Mouse (Mus musculus): ENCODE measurements around the gene Pnn.
"Not testable (repeated sequence)": the region's sequence is repeated elsewhere in the genome, so short reads cannot be mapped to it uniquely, and the experiment has no call there.

The Pnn gene

DNA sequence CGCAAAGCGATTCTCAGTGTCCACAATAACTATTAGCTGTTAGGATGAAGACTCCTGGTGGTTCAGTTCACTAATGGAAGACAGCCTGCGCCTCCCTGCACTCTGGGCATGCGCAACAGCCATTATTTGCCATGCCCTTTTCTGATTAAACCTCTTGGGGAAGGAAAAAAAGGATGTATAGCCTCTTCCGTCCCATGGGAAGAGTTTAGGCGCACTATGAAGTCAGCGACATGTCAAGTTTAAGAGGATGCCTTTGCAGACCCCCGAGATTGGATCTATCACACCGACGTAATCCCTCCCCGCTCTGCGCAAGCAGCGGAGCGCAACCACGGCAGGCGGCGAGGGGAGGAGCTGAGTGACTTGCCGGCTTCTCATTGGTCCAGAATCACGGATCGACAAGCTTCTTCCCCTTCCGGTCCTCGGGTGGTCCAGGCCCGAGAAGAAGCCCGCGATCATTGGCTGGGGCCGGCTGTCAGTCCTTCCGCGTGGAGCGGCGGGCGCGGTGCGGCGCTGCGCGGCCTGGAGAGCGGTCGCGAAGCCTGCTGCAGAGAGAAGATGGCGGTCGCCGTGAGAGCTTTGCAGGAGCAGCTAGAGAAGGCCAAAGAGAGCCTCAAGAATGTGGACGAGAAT lies at the start of gene Pnn:
Gene Pnn (plus strand): TSS at position 437 of the 630 bp plus-strand sequence.
- DNase-seq (ENCODE audit: low spot score) = peak; percentile 95

DNA sequence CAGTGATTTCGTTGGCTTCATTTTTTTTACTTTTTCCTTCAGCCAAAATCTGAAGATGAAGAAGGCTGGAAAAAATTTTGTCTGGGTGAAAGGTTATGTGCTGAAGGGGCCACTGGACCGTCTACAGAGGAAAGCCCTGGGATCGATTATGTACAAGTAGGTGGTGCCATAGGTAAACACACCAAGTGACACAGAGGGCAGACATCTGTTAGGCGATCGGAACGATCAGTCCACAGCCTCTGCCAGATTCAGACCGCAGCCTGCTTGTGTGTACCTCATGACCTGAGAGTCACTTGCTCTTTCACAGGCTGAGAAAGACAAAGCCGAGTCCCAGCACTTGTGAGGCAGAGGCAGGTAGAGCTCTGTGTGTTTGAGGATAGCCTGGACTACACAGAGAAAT lies 48.7 kb upstream of the Pnn start:
- no peak for DNase-seq (ENCODE audit: low spot score)

DNA sequence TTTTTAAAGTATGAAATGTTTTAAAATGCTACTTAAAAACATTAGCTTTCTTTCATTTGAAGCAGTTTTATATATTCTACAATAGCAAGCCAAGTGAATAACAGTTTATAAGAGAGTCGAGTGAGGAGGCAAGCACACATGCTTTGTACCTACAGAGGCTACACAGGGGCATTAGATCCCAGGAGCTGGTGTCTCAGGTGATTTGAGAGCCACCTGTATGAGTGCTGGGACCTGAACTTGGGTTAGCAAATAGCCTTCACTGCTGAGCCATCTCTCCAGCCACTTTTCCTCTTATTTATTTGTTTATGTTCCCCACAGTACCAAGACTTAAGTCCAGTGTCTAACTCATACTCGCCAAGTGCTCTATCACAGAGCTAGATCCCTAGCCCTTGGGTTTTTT lies 46.8 kb upstream of the Pnn start:
- no peak for DNase-seq (ENCODE audit: low spot score)

DNA sequence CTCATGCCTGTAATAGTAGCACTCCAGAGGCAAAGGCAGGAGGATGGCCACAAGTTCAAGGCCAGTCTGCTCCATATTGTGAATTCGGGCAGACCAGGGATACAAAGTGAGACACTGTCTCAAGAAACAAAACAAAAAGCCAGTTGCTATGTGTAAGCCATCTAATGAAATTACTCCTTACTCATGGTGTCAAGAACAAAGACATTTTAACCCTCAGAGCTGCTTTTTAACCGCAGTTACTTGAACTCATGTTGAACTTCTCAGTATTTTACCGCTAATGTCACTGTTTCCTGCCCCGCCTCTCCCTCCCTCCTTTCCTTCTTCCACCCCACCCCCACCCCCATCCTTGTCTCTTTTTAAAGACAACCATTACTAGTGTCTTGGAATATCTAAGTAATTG lies 45.4 kb upstream of the Pnn start:
- DNase-seq (ENCODE audit: low spot score) = no peak

DNA sequence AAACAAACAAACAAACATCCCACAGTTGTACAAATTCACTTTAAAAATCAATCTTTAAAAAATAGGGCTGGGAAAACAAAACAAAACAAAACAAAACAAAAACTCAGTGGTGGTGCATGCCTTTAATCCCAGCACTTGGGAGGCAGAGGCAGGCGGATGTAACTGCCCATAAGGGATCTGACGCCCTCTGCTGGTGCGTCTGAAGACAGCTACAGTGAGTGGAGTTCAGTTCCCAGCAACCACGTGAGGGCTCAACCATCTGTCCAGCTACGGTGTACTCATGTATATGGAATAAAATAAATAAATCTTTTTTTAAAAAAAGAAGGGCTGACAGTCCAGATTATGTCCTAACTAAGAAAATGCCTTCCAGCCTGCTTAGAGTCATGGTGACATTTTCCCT lies 34.6 kb upstream of the Pnn start:
- DNase-seq (ENCODE audit: low spot score) = no peak

DNA sequence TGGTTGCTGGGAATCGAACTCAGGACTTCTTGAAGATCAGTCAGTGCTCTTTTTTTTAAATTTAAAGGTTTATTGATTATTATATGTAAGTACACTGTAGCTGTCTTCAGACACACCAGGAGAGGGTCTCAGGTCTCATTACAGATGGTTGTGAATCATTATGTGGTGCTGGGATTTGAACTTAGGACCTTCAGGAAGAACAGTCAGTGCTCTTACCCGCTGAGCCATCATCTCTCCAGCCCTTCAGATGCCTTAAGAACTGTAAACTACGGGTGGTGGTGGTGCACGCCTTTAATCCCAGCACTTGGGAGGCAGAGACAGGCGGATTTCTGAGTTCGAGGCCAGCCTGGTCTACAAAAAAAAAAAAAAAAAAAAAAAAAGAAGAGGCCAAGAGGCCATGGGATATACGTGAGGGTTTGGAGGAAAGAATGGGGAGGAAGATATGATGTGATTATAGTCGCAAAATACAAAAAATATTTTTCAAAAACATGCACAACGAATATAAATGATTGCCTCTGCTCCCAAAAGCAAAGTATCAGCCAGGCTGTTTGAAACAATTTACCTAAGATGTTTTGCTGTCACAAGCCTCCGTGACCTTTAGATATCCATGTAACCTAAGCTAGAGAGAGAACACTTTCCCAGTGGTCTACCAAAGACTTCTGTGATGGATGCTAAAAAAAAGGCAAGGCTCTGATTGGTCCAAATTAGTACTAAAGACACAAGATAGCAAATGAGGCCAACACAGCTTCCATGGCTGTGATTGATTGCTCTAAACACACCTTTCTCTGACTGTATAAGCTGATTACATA lies 27.3 kb upstream of the Pnn start:
- DNase-seq (ENCODE audit: low spot score) = no peak

DNA sequence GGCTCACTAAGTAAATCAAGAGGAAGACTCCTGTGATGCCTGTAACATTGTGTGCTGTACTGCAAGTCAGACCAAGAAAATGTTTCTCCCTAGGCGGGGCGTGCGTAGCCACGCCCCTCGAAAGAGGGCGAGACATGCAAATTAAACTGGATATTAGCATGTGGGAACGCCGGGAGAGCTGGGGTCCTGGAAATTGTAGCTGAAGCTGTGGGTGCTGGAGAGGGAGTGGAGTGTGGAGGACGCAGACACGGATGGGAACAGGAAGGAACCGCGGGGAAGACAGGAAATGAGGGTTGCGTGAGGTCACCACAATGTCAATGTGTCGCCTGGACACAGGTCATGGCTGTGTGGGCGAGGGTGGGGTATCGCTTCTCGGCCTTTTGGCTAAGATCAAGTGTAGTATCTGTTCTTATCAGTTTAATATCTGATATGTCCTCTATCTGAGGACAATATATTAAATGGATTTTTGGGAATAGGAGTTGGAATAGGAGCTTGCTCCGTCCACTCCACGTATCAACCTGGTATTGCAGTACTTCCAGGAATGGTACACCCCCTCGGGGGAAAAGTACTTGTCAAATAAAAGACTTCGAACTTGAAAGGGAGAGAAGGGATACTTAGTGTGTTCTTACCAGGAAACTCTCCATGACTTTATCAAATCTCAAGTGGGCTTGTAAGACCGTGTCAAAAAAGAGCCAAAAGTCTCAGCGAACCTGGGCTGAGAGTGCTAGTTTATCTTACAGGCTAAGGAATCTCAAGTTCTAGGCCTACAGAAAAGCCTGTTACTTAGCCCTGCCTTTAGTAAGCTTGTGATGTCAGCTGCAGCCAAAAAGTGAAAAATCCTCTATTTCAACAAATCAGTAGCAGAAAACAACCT lies 26.5 kb upstream of the Pnn start:
- peak; percentile 70 for DNase-seq (ENCODE audit: low spot score)

DNA sequence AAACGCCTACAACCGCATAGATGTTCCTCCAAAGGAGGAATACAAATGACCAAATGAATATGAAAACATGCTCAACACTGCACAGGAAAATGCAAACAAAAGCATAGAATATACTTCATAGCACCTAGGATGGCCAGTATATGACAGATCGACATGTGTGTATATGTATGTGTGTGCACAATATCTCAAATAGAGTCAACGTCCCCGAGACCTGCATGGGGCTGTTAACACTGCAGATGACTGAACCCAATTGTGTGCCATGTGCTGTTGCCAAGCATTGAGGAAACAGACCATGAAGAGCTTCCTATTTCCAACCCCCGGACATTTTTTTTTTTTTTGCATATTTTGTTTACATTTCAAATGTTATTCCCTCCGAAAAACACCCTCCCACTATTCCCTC lies 25.8 kb upstream of the Pnn start:
- no peak for DNase-seq (ENCODE audit: low spot score)

DNA sequence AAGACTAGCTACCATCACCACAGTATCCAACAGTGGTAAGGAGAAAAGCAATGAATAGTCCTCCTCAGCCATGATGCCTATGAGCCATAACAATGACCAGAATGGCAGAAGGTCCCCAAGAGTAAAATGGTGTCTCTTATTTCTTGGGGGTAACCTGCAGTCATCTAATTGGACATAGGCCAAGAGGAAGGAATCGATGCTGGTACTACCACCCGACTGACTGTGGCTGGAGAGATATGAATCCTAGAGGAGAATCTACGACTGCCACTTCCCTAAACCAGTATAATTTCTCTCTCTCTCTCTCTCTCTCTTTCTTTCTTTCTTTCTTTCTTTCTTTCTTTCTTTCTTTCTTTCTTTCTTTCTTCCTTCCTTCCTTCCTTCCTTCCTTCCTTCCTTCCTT lies 14.2 kb upstream of the Pnn start:
- no peak for DNase-seq (ENCODE audit: low spot score)

DNA sequence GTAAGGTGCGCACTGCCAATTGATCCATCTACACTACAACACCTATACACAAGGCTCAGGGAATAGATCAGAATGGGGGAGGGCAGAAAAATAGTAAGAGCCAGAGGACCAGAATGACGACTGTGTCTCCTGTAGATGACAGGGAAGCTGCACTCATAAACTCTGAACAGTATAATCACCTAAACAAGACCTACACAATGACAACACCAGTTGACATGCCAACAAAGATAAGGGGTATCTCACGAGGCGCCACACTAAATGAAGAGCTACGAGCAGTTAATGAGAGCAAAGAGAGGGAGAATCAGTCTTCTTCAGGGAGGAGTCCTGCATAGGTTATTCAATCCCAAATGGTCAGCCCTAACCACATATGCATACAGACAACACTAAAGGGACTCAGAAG lies 13.5 kb upstream of the Pnn start:
- no peak for DNase-seq (ENCODE audit: low spot score)

DNA sequence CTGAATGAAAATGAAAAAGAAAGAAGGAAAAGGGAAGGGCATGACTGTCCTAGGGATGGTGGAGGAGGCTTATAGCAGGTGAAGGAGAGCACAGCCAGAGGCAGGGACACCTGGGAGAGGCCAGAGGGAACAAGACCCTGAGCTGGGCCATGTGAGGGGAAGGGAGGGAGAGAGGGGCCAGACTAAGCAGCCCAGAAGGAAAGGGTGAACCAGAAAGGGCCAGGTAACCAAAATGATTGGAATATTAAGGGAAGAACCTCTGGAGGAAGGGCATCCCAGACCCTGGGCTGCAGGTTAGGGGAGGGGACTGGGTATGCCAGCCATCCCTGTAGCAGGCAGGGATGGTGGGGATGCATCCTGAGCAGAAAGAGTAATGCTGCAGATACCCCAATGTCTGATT lies 12.7 kb upstream of the Pnn start:
- no peak for DNase-seq (ENCODE audit: low spot score)

DNA sequence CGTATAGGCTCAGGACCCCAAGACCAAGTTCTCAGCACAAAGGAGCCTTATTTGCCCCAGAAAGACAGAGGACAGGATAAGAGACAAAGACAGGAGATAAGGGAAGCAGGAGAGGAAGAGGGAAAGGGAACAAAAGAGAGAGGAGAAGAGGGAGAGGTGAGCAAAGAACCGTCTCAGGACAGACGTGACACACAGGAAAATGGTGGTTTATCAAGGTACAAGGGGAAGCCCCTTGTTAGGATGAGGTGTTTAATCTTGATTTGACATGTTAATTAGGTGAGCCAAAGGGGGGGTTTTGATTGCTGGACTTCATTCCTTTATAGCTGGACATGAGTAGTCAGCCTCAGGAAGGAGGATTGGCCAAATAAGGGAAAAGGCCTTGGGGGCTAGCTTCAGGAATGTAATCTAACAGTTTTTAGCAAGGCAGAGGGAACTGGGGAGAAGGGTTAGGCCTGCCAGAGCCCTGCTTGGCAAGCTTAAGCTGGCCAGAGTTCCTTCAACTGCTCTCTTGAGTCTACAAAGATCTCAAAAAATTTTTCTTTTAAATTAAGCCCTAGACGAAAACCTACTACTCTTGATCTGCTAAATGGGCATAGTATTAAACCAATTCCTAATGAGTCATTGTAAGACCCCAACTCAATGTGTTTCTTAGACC lies 11.4 kb upstream of the Pnn start:
- no peak for DNase-seq (ENCODE audit: low spot score)

DNA sequence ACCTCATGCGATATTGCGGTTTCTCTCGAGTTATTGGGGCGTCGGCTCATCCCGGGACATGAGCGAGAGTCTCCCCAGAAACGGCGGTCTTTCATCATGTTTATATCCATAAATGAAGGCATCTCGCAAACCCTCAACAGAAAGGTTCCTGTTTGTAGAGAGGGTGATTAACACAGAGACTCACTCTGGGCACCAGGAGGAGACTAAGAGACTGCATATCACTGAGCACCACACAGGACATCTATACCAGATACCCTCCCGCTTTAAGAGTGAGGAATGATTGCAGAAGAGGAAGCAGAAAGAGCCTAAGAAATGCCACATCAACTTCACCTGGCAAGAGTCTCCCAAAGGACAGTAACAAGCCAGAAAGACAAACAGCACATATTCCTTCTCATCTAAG lies 10.5 kb upstream of the Pnn start:
- DNase-seq (ENCODE audit: low spot score) = no peak

DNA sequence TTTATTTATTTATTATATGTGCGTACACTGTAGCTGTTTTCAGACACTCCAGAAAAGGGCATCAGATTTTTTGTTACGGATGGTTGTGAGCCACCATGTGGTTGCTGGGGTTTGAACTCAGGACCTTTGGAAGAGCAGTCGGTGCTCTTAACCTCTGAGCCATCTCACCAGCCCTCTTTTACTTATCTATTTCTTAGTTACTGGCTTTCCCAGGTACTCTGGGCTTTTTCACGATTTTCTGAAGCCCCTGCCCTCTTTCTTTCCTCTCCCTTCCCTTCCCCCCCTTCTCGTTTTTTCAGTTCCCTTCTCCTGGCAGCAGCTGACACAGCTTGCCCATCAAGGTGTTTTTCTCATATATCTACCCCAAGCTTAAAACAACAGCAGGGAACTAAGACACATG lies 8.4 kb upstream of the Pnn start:
- not testable (repeated sequence) for DNase-seq (ENCODE audit: low spot score)

DNA sequence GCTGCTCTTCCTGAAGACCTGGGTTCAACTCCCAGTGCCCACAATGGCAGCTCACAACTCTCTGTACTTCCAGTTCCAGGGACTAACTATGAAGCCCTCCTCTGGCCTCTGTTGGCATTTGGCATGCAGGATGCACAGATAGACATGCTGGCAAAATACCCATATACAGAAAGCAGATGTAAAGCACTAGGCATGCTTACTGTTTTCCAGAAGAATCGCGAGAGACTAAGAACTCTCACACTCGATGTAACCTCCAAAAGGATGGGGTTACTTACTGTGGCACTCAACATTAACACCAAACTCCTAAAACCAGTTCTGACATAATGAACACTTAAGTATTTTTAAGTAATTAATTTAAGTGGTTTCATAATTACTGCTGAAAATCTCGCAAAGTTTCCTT lies 6.4 kb upstream of the Pnn start:
- DNase-seq (ENCODE audit: low spot score) = no peak

DNA sequence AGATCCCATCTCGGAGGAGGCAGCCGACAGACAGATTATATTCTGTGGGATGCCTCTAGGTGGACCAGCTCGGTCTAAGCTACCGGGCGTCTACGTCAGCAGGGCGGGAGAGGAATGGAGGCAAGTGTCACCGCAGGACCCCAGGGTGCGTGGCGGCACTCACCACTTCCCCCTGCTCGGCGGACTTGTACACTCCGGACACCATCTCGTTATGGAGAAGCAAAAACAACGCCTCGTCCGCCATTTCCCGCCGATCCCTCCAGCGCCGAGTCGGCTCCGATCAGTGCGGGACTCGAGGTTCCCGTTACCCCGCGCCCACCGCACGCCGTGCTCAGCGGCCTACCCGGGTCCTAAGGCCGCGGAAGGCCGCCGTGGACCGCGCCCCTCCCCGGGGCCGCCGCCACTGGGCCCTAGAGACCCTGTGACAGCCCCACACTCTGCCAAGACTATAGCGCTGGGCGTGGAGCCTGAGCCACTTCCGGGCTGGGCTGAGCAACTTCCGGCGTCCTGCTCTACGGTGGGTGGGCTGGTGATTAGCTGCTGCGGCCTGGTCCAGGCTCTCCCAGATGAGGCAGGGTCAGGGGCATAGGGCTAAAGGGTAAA lies 5.6 kb upstream of the Pnn start, which contains the start of gene Trappc6b:
Gene Trappc6b (minus strand): TSS at position 480 of the 603 bp plus-strand sequence.
- DNase-seq (ENCODE audit: low spot score) = peak; percentile 81

DNA sequence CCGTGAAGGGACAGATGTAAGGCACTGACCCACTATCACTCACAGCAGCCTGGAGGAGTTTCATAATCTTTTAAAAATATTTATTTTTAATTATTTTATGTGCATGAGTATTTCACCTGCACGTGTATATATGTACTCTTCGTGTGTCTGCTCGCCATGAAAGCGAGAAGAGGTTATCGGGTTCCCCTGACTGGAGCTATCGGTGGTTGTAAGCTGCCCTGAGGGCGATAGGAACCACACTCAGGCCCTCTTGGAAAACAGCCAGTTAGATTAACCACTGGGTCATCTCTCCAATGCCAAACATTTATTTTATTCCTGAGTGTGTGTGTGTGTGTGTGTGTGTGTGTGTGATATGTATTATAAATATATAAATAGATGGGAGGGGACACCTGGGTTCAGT lies 1.8 kb upstream of the Pnn start:
- no peak for DNase-seq (ENCODE audit: low spot score)

DNA sequence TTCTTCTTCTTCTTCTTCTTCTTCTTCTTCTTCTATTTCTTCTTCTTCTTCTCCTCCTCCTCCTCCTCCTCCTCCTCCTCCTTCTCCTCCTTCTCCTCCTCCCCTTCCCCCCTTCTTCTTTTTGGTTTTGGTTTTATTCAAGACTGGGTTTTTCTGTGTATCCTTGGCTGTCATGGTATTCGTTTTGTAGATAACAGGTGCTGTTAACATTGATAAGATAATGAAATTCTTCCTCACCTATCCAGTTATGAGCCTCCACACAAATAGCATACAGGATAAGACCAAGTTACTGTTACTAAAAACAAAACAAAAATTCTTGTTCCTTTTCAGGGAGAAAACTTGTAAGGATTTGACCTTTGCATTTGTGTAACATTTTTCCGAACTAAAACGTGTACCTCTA lies 908 bp upstream of the Pnn start:
- DNase-seq (ENCODE audit: low spot score) = no peak

DNA sequence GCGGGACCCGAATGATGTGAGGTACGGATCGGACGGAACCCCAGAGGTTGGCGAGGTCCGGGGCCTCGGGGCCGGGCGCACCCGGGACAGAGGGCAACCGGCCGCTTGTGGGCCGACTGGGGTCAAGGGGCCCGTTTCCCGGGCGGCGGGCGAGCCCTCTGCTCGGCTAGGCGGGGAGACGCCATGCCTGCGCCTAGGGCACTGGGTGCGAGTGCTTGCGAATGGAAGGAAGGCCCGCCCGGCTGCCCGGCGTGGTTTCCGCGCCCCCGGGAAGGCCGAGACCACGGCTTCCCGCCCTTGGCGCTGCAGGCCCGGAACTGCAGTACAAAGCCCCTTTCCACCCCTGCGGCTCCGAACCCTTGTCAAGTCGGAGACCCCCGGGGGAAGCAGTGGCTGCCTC lies 411 bp downstream of the Pnn start:
- peak; percentile 68 for DNase-seq (ENCODE audit: low spot score)

DNA sequence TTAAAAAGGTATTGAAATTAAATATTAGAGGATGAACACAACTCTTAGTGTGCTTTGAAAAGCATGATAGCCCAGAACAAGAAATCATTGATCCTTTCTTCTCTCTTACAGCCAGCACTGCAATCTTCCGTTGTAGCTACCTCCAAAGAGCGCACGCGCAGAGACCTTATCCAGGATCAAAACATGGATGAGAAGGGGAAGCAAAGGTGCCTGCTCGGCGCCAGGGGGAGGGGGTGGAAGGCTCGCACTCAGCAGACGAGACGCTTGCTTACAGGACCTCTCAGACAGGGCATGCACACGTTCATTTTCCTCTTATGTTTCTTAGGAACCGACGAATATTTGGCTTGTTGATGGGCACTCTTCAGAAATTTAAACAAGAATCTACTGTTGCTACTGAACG lies 2.1 kb downstream of the Pnn start:
- no peak for DNase-seq (ENCODE audit: low spot score)

DNA sequence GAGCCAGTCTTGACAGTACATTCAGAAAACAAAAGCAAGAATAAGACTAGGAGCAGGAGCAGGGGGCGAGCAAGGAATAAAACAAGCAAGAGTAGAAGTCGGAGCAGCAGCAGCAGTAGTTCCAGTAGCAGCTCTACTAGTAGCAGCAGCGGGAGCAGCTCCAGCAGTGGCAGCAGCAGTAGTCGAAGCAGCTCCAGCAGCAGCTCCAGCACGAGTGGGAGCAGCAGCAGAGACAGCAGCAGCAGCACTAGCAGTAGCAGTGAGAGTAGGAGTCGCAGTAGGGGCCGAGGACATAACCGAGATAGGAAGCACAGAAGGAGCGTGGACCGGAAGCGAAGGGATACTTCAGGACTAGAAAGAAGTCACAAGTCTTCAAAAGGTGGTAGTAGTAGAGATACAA lies 5.6 kb downstream of the Pnn start:
- no peak for DNase-seq (ENCODE audit: low spot score)

DNA sequence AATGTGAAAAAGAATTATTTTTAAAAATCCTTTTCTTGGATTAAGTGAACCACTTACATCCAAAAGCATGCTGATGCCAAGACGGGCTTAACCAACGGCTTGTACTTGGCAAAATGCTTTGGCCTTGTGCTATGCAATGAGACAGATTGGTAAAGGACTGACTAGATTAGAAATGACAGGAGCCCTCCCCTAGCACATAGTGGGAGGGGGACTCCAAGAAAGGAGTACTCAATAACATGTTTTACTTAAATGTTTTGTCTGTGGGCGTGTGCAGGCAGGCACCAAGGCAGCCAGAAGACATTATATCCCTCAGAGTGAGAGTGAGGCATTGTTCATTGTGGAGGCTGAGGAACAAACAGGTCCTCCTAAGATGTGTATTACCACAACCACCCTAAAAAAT lies 7.4 kb downstream of the Pnn start:
- no peak for DNase-seq (ENCODE audit: low spot score)

Measured in testis, postnatal 10 days (tissue).